10 mouse cellular contexts compared by ENCODE assay signal in genomic region chr10:53324663-53325062, GRCm38 (mm10). TPM values are rescaled to one million over a fixed set of nuclear protein-coding genes. Genes with fewer than 3 reads are reported as not detected.
DNase-seq lines count a peak whose midpoint lies in the region; ATAC-seq and TF ChIP-seq lines count a peak whose summit lies in the region.
"Had no signal": no experiment of that assay in that cellular context is flagged by ENCODE, and none has a peak within 500 bp of the region (broad histone marks: within the 10 kb centered on the region; RNA-seq: fewer than 3 reads in every experiment).

No protein-coding gene starts in this region.

- TF ChIP-seq POLR2A in cerebellum, adult 2 months (IDR thresholded peaks at IDR 0.05; ENCODE audit: borderline replicate concordance, insufficient read depth, low read length), result no peak

- peaks cover 0 to 4% of the 10 kb centered on the region in 2 experiments; a peak in 1 of 4 replicates for H3K4me1 ChIP-seq in liver, embryonic 14.5 days (replicated peaks; ENCODE audit: control insufficient read depth in 2 of 2, insufficient read depth in 2 of 2, low read length in 1 of 2)
- H3K4me1 ChIP-seq in cerebellum, adult 2 months (ENCODE audit: control insufficient read depth, insufficient read depth, low read length), result peaks cover 6% of the 10 kb centered on the region
- H3K4me1 ChIP-seq: embryonic facial prominence, embryonic 15.5 days; midbrain, embryonic 13.5 days had no signal

- no peaks in the 10 kb centered on the region for H3K27me3 ChIP-seq in liver, embryonic 14.5 days (ENCODE audit: control insufficient read depth, insufficient read depth, low read length)
- H3K27me3 ChIP-seq in cerebellum, adult 2 months (ENCODE audit: control insufficient read depth, insufficient read depth, low read length), result no peaks in the 10 kb centered on the region
- H3K27me3 ChIP-seq: embryonic facial prominence, embryonic 15.5 days; midbrain, embryonic 13.5 days had no signal

- H3K4me2 ChIP-seq in liver, embryonic 14.5 days (ENCODE audit: low read depth), result no peak overlapping the region
- H3K4me2 ChIP-seq: embryonic facial prominence, embryonic 15.5 days; midbrain, embryonic 13.5 days had no signal

- intact Hi-C loops in heart, postnatal 10 days (cut with DNase I), result no loop called here

- no peak overlapping the region for H3K9ac ChIP-seq in liver, embryonic 14.5 days (replicated peaks)
- H3K9ac ChIP-seq: embryonic facial prominence, embryonic 15.5 days; midbrain, embryonic 13.5 days had no signal

- DNase-seq in 3T3-L1 (ENCODE audit: low read depth, low spot score) (peak; percentile 65), adipocyte (ENCODE audit: low spot score) (peak; percentile 47)
- DNase-seq in heart, postnatal 10 days, result peak; percentile 80 to 81
- DNase-seq in liver, embryonic 14.5 days (ENCODE audit: low read depth in 3 of 3, low spot score in 3 of 3), result no peak
- no peak for DNase-seq in cerebellum, adult 2 months
- DNase-seq in layer of hippocampus, postnatal 25 days (ENCODE audit: extremely low spot score in 1 of 2, low spot score in 1 of 2), result no peak
- no peak for DNase-seq in retina, postnatal 1 day
- no peak for DNase-seq in cerebellum, postnatal 25 days

- ATAC-seq in liver, embryonic 14.5 days (ENCODE audit: insufficient read depth), result peak; percentile 74
- ATAC-seq: midbrain, embryonic 13.5 days had no signal

- H3K36me3 ChIP-seq in liver, embryonic 14.5 days (replicated peaks; ENCODE audit: control insufficient read depth, insufficient read depth, low read depth), result no peaks in the 10 kb centered on the region
- H3K36me3 ChIP-seq: embryonic facial prominence, embryonic 15.5 days; midbrain, embryonic 13.5 days had no signal

- no peaks in the 10 kb centered on the region for H3K9me3 ChIP-seq in liver, embryonic 14.5 days (ENCODE audit: control insufficient read depth, low read length)
- H3K9me3 ChIP-seq: embryonic facial prominence, embryonic 15.5 days; midbrain, embryonic 13.5 days had no signal

- H3K4me3 ChIP-seq in liver, embryonic 14.5 days (ENCODE audit: insufficient read depth in 1 of 2, low read depth in 2 of 2, low read length in 2 of 2), result no peak overlapping the region
- no peak overlapping the region for H3K4me3 ChIP-seq in cerebellum, adult 2 months (replicated peaks; ENCODE audit: insufficient read depth, low read depth, low read length)
- H3K4me3 ChIP-seq: embryonic facial prominence, embryonic 15.5 days; midbrain, embryonic 13.5 days had no signal

- peak; percentile 44 for TF ChIP-seq EP300 in liver, embryonic 14.5 days (IDR thresholded peaks at IDR 0.05; ENCODE audit: low read depth)

- 13% methylated on average over 1 of the region's 1 CpGs for WGBS in liver, embryonic 14.5 days (ENCODE audit: insufficient replicate concordance)
- 29% methylated on average over 1 of the region's 1 CpGs for WGBS in cerebellum, adult 2 months

- TF ChIP-seq CTCF in liver, embryonic 14.5 days (IDR thresholded peaks at IDR 0.05; ENCODE audit: low read depth), result no peak
- TF ChIP-seq CTCF in cerebellum, adult 2 months (IDR thresholded peaks at IDR 0.05; ENCODE audit: borderline replicate concordance, insufficient read depth, low read depth, low read length), result no peak

- H3K27ac ChIP-seq in liver, embryonic 14.5 days, result no peak overlapping the region
- H3K27ac ChIP-seq in cerebellum, adult 2 months (ENCODE audit: insufficient read depth, low read length), result no peak overlapping the region
- H3K27ac ChIP-seq: embryonic facial prominence, embryonic 15.5 days; midbrain, embryonic 13.5 days had no signal

RNA-seq across cellular contexts. Expression of gene Pln, which starts 12.8 kb away (rescaled TPM):
- 1,000 to 10,000 TPM; 4,397 to 5,124 TPM for total RNA-seq in heart, postnatal 10 days (2021)
- 0.08 TPM in 1 of 2 replicates, not detected in the other for polyA plus RNA-seq in liver, embryonic 14.5 days (2012; rRNA removed)
- 0.14 and 0.25 TPM in 2 replicates for polyA plus RNA-seq in liver, embryonic 14.5 days (2014; fragmentation: Nextera tagmentation; extraction: Ambion mirVana)
- polyA plus RNA-seq in cerebellum, adult 2 months (2012; rRNA removed), result 1.9 and 2.8 TPM in 2 replicates
- total RNA-seq in layer of hippocampus, postnatal 25 days (2021), result 1 to 10 TPM in 1 of 2 experiments, under 1 TPM in 1; 0.61 to 1.1 TPM

RNA-seq across cellular contexts. Expression of gene Cep85l, which starts 55.1 kb away (rescaled TPM):
- total RNA-seq in heart, postnatal 10 days (2021), result 10 to 100 TPM; 18.8 to 20.9 TPM
- 1.2 TPM in 2 replicates for polyA plus RNA-seq in liver, embryonic 14.5 days (2012; rRNA removed)
- polyA plus RNA-seq in liver, embryonic 14.5 days (2014; fragmentation: Nextera tagmentation; extraction: Ambion mirVana), result 1.8 and 1.9 TPM in 2 replicates
- polyA plus RNA-seq in cerebellum, adult 2 months (2012; rRNA removed), result 8.9 and 9.5 TPM in 2 replicates
- total RNA-seq in layer of hippocampus, postnatal 25 days (2021), result 10 to 100 TPM; 20.6 to 24.8 TPM

Comparison
In these comparisons a context has a peak if more than half of its experiments do, and no peak if none do; other contexts are left out.
1. DNase-seq: peak in 3T3-L1 (single experiment), adipocyte (single experiment) and heart, postnatal 10 days (2 of 2); none in liver, embryonic 14.5 days (0 of 3), cerebellum, adult 2 months (0 of 2), layer of hippocampus, postnatal 25 days (0 of 2), retina, postnatal 1 day (single experiment) and cerebellum, postnatal 25 days (0 of 2).
2. RNA of gene Pln, which starts 12.8 kb away (total RNA-seq): 4,397 to 5,124 TPM in heart, postnatal 10 days; 0.61 to 1.1 TPM in layer of hippocampus, postnatal 25 days; every median in the first group is over 1,000 times any median in the second.